Mouse (Mus musculus): ENCODE data around the gene Gm28551. TPM values are rescaled to one million over a fixed set of nuclear protein-coding genes. Genes with fewer than 3 reads are reported as not detected.
"Not testable (repeated sequence)": the region's sequence is repeated elsewhere in the genome, so short reads cannot be mapped to it uniquely, and the experiment has no call there.

Gm28551 gene
- total and polyA plus RNA-seq, 3 experiments: 0.06 to 0.14 TPM; not detected in 1

- H3K9ac ChIP-seq (ENCODE audit: low read depth, low read length): no peak overlapping the region
- no peaks in the 10 kb centered on the region for H3K27me3 ChIP-seq (ENCODE audit: control insufficient read depth, insufficient read depth, low read length)
- no peak overlapping the region for H3K4me3 ChIP-seq
- intact Hi-C loops (cut with DNase I): loop anchor here (10.0 kb wide), 1 partner anchor 714 kb away; no protein-coding TSS in a partner anchor
- no peak for DNase-seq
- no peaks in the 10 kb centered on the region for H3K4me1 ChIP-seq (ENCODE audit: control insufficient read depth, insufficient read depth, low read length)
- H3K36me3 ChIP-seq (ENCODE audit: control insufficient read depth, insufficient read depth, low read length): no peaks in the 10 kb centered on the region
- H3K79me2 ChIP-seq (replicated peaks; ENCODE audit: control insufficient read depth, insufficient read depth, low read length): no peaks in the 10 kb centered on the region
- no peak for TF ChIP-seq CTCF (IDR thresholded peaks at IDR 0.05)
- no peak for TF ChIP-seq EP300 (IDR thresholded peaks at IDR 0.05; ENCODE audit: insufficient read depth, low read depth, low read length)
- no peak for TF ChIP-seq POLR2A (IDR thresholded peaks at IDR 0.05; ENCODE audit: insufficient read depth, low read depth, low read length)
- H3K27ac ChIP-seq: no peak overlapping the region
These were observed 6.5 kb upstream of the Gm28551 start for GRCm38 (mm10) chr1:53358988-53359387.

GRCm38 (mm10) chr1:53341071-53341470 is 11.4 kb downstream of the Gm28551 start:
- no peak overlapping the region for H3K9ac ChIP-seq (ENCODE audit: low read depth, low read length)
- 99% methylated on average over 2 of the region's 2 CpGs for WGBS
- no peak for TF ChIP-seq CTCF (IDR thresholded peaks at IDR 0.05)
- TF ChIP-seq EP300 (IDR thresholded peaks at IDR 0.05; ENCODE audit: insufficient read depth, low read depth, low read length): no peak
- TF ChIP-seq POLR2A (IDR thresholded peaks at IDR 0.05; ENCODE audit: insufficient read depth, low read depth, low read length): no peak
- H3K27me3 ChIP-seq (ENCODE audit: control insufficient read depth, insufficient read depth, low read length): no peaks in the 10 kb centered on the region
- intact Hi-C loops (cut with DNase I): no loop called here
- peaks cover under 1% of the 10 kb centered on the region; the same call in 1 of the 2 replicates for H3K36me3 ChIP-seq (ENCODE audit: control insufficient read depth, insufficient read depth, low read length)
- DNase-seq: no peak
- no peaks in the 10 kb centered on the region for H3K4me1 ChIP-seq (ENCODE audit: control insufficient read depth, insufficient read depth, low read length)
- H3K4me3 ChIP-seq: no peak overlapping the region
- H3K79me2 ChIP-seq (replicated peaks; ENCODE audit: control insufficient read depth, insufficient read depth, low read length): no peaks in the 10 kb centered on the region
- no peak overlapping the region for H3K27ac ChIP-seq

- H3K27me3 ChIP-seq (ENCODE audit: control insufficient read depth, insufficient read depth, low read length); H3K36me3 ChIP-seq (ENCODE audit: control insufficient read depth, insufficient read depth, low read length); H3K27ac ChIP-seq; intact Hi-C loops (cut with DNase I); H3K79me2 ChIP-seq (replicated peaks; ENCODE audit: control insufficient read depth, insufficient read depth, low read length); H3K9ac ChIP-seq (ENCODE audit: low read depth, low read length); H3K4me3 ChIP-seq; DNase-seq; H3K4me1 ChIP-seq (ENCODE audit: control insufficient read depth, insufficient read depth, low read length): not testable (repeated sequence)
- whole genome bisulfite sequencing: 69% methylated on average over 2 of the region's 2 CpGs
These were observed 15.1 kb downstream of the Gm28551 start for GRCm38 (mm10) chr1:53337403-53337802.

GRCm38 (mm10) chr1:53335465-53335864 is 17.0 kb downstream of the Gm28551 start:
- no peak for DNase-seq
- TF ChIP-seq EP300 (IDR thresholded peaks at IDR 0.05; ENCODE audit: insufficient read depth, low read depth, low read length) (no peak), POLR2A (IDR thresholded peaks at IDR 0.05; ENCODE audit: insufficient read depth, low read depth, low read length) (no peak), CTCF (IDR thresholded peaks at IDR 0.05) (no peak)
- no peaks in the 10 kb centered on the region for H3K27me3 ChIP-seq (ENCODE audit: control insufficient read depth, insufficient read depth, low read length)
- no peak overlapping the region for H3K9ac ChIP-seq (ENCODE audit: low read depth, low read length)
- intact Hi-C loops (cut with DNase I): no loop called here
- H3K4me3 ChIP-seq: no peak overlapping the region
- H3K27ac ChIP-seq: no peak overlapping the region
- H3K36me3 ChIP-seq (ENCODE audit: control insufficient read depth, insufficient read depth, low read length): no peaks in the 10 kb centered on the region
- no peaks in the 10 kb centered on the region for H3K4me1 ChIP-seq (ENCODE audit: control insufficient read depth, insufficient read depth, low read length)
- H3K79me2 ChIP-seq (replicated peaks; ENCODE audit: control insufficient read depth, insufficient read depth, low read length): no peaks in the 10 kb centered on the region

GRCm38 (mm10) chr1:53333527-53333926 is 18.9 kb downstream of the Gm28551 start:
- DNase-seq; H3K4me3 ChIP-seq; H3K4me1 ChIP-seq (ENCODE audit: control insufficient read depth, insufficient read depth, low read length); H3K9ac ChIP-seq (ENCODE audit: low read depth, low read length); H3K36me3 ChIP-seq (ENCODE audit: control insufficient read depth, insufficient read depth, low read length); intact Hi-C loops (cut with DNase I); H3K27me3 ChIP-seq (ENCODE audit: control insufficient read depth, insufficient read depth, low read length); H3K27ac ChIP-seq; H3K79me2 ChIP-seq (replicated peaks; ENCODE audit: control insufficient read depth, insufficient read depth, low read length): not testable (repeated sequence)
- WGBS: 36% methylated on average over 5 of the region's 5 CpGs

- 64% methylated on average over 5 of the region's 5 CpGs for WGBS
- DNase-seq: no peak
These were observed 27.5 kb downstream of the Gm28551 start for GRCm38 (mm10) chr1:53324827-53325494.

More at GRCm38 (mm10) chr1:53324827-53325494, 27.5 kb downstream of the Gm28551 start:
- Histone ChIP-seq H3K4me3 (no peak overlapping the region), H3K4me1 (ENCODE audit: control insufficient read depth, insufficient read depth, low read length) (no peaks in the 10 kb centered on the region), H3K27me3 (ENCODE audit: control insufficient read depth, insufficient read depth, low read length) (no peaks in the 10 kb centered on the region), H3K9ac (ENCODE audit: low read depth, low read length) (no peak overlapping the region), H3K36me3 (ENCODE audit: control insufficient read depth, insufficient read depth, low read length) (peaks cover 2% of the 10 kb centered on the region; the same call in 1 of the 2 replicates), H3K27ac (no peak overlapping the region), H3K79me2 (replicated peaks; ENCODE audit: control insufficient read depth, insufficient read depth, low read length) (no peaks in the 10 kb centered on the region)
- TF ChIP-seq POLR2A (IDR thresholded peaks at IDR 0.05; ENCODE audit: insufficient read depth, low read depth, low read length): no peak
- intact Hi-C loops (cut with DNase I): no loop called here

All from heart, adult 2 months (tissue).